Mouse (Mus musculus) Muller cell, postnatal 12 days (primary cell): ENCODE data around the gene G530012D18Rik.
"Not testable (repeated sequence)": the region's sequence is repeated elsewhere in the genome, so short reads cannot be mapped to it uniquely, and the experiment has no call there.

Source experiments
- DNase-seq: peaks from one replicate; pipeline ENCODE4 v3.0.0-alpha.2; 2015; ENCODE audit errors: inconsistent ontology term

G530012D18Rik gene

GRCm38 (mm10) chr1:85615819-85616218 lies 40.3 kb downstream of the G530012D18Rik start:
- not testable (repeated sequence) for DNase-seq

- DNase-seq: not testable (repeated sequence)
These were observed 41.7 kb downstream of the G530012D18Rik start for GRCm38 (mm10) chr1:85617161-85617560.

- not testable (repeated sequence) for DNase-seq
These were observed 43.2 kb downstream of the G530012D18Rik start for GRCm38 (mm10) chr1:85618689-85619088.
